Mouse (Mus musculus) lung, embryonic 15.5 days (tissue): ENCODE data around the gene Snx1. TPM values are rescaled to one million over a fixed set of nuclear protein-coding genes. Genes with fewer than 3 reads are reported as not detected.

ENCODE experiments used
- ATAC-seq: fragments of 200-750 bp; cut with Nextera tagmentation; 2 replicates; pipeline ENCODE4 v1.8.0; 2017; ENCODE audit warnings: moderate number of reproducible peaks, borderline replicate concordance; ENCODE audit not compliant: low FRiP score, low TSS enrichment; ENCODE audit errors: extremely low read depth
- H3K27ac ChIP-seq: fragments of 300-500 bp; sonication (generic); 2 replicates; pipeline ENCODE4 v1.5.1; 2015; ENCODE audit warnings: moderate library complexity, mild to moderate bottlenecking, inconsistent platforms
- H3K27me3 ChIP-seq: fragments of 300-500 bp; sonication (generic); 2 replicates; pipeline ENCODE4 v1.6.1; 2015; ENCODE audit warnings: inconsistent platforms
- H3K36me3 ChIP-seq: fragments of 300-500 bp; sonication (generic); 2 replicates; pipeline ENCODE4 v1.6.1; 2015; ENCODE audit warnings: inconsistent platforms
- H3K4me1 ChIP-seq: fragments of 300-500 bp; sonication (generic); 2 replicates; pipeline ENCODE4 v1.6.1; 2015; ENCODE audit warnings: inconsistent platforms
- H3K4me2 ChIP-seq: fragments of 300-500 bp; sonication (generic); 2 replicates; pipeline ENCODE4 v1.6.1; 2015; ENCODE audit warnings: inconsistent platforms, mild to moderate bottlenecking, moderate library complexity
- H3K4me3 ChIP-seq: fragments of 300-500 bp; sonication (generic); 2 replicates; pipeline ENCODE4 v1.5.1; 2015; ENCODE audit warnings: mild to moderate bottlenecking, inconsistent platforms
- H3K9ac ChIP-seq: fragments of 300-500 bp; sonication (generic); 2 replicates; pipeline ENCODE4 v1.6.1; 2015; ENCODE audit warnings: inconsistent platforms
- H3K9me3 ChIP-seq: fragments of 300-500 bp; sonication (generic); 2 replicates; pipeline ENCODE4 v1.6.1; 2016; ENCODE audit warnings: inconsistent platforms
- WGBS: fragments of 180-500 bp; shearing (Covaris S2); methylation state at CpG from one replicate; pipeline ENCODE4 v1.1.7; 2015; 5-methylcytosine and 5-hydroxymethylcytosine counted together
- polyA plus RNA-seq: library from polyadenylated mRNA; unstranded; fragments of >200 nt; fragmentation: Nextera tagmentation; extraction: Ambion mirVana; gene quantifications from 2 replicates; pipeline ENCODE4 v1.2.1, GENCODE M21; 2015

The Snx1 gene
- polyA plus RNA-seq, 1 experiment from 2014 or later, result 126 TPM

- H3K9ac ChIP-seq, result no peak overlapping the region
- no peak for ATAC-seq
- no peak overlapping the region for H3K27ac ChIP-seq
- no peak overlapping the region for H3K4me2 ChIP-seq
- peaks cover 19% of the 10 kb centered on the region; the same call in 1 of the 2 replicates for H3K36me3 ChIP-seq
- H3K27me3 ChIP-seq, result no peaks in the 10 kb centered on the region
- 81% methylated on average over 4 of the region's 4 CpGs for WGBS
- no peak overlapping the region for H3K4me3 ChIP-seq
- H3K9me3 ChIP-seq, result no peaks in the 10 kb centered on the region
- H3K4me1 ChIP-seq, result no peaks in the 10 kb centered on the region
Measured at GRCm38 (mm10) chr9:66039290-66039689, 87.1 kb downstream of the Snx1 start.

DNA sequence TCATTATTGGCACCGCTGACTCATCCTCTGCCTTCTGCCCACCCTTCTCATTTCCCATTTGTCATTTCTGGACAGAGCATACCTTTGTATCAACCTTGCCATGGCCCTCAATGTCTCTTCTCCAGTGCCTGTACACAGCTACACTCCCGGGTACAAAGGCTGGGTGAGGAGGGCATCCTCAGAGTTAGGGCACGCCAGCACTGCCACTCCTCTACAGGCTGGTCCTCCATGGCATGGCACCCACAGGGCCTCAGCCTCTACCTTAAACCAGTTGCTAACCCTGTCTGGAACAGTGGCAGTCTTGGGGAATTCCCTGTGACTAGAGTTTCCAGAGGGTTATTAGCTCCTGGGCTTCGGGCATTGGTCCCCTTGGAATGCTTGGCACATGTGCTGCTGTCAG, 87.8 kb downstream of the Snx1 start:
- Histone ChIP-seq H3K9me3 (no peaks in the 10 kb centered on the region), H3K9ac (no peak overlapping the region), H3K36me3 (peaks cover 19% of the 10 kb centered on the region; the same call in 1 of the 2 replicates), H3K4me1 (no peaks in the 10 kb centered on the region), H3K27ac (no peak overlapping the region), H3K4me3 (no peak overlapping the region), H3K4me2 (no peak overlapping the region), H3K27me3 (no peaks in the 10 kb centered on the region)
- WGBS, result 89% methylated on average over 4 of the region's 4 CpGs
- no peak for ATAC-seq

Other genes with a start within 250 kb of the Snx1 start
- 258 and 259 TPM in 2 replicates for gene Pclaf, start 236.3 kb downstream of the Snx1 start, polyA plus RNA-seq
- 31.5 and 32.3 TPM in 2 replicates for gene Trip4, start 217.8 kb downstream of the Snx1 start, polyA plus RNA-seq
- 13.6 and 14.7 TPM in 2 replicates for gene Csnk1g1, start 217.7 kb downstream of the Snx1 start, polyA plus RNA-seq
- 655 and 682 TPM in 2 replicates for gene Ppib, start 66.4 kb downstream of the Snx1 start, polyA plus RNA-seq
- 9.8 and 10.6 TPM in 2 replicates for gene Snx22, start 56.9 kb downstream of the Snx1 start, polyA plus RNA-seq
- 148 and 149 TPM in 2 replicates for gene Ciao2a, start within 50 bp of the Snx1 start, polyA plus RNA-seq
- gene Dapk2, start 31.6 kb upstream of the Snx1 start, polyA plus RNA-seq, result 14.9 and 16.8 TPM in 2 replicates
- gene Herc1, start 223.9 kb upstream of the Snx1 start, polyA plus RNA-seq, result 17.8 and 18.9 TPM in 2 replicates